Mouse (Mus musculus) urinary bladder, postnatal 0 days (tissue): ENCODE measurements around the gene Rasl10a. TPM values are rescaled to one million over a fixed set of nuclear protein-coding genes. Genes with fewer than 3 reads are reported as not detected.

Experiments used
- microRNA-seq: library from miRNA; unstranded; fragments of <30 nt; microRNA quantifications from one replicate; pipeline ENCODE4, GENCODE M21; 2016
- polyA plus RNA-seq: library from polyadenylated mRNA; unstranded; fragments of >200 nt; fragmentation: Nextera tagmentation; extraction: Ambion mirVana; gene quantifications from 2 replicates; pipeline ENCODE4 v1.2.1, GENCODE M21; 2015

Rasl10a gene
- 1.1 and 1.9 TPM in 2 replicates for polyA plus RNA-seq

DNA sequence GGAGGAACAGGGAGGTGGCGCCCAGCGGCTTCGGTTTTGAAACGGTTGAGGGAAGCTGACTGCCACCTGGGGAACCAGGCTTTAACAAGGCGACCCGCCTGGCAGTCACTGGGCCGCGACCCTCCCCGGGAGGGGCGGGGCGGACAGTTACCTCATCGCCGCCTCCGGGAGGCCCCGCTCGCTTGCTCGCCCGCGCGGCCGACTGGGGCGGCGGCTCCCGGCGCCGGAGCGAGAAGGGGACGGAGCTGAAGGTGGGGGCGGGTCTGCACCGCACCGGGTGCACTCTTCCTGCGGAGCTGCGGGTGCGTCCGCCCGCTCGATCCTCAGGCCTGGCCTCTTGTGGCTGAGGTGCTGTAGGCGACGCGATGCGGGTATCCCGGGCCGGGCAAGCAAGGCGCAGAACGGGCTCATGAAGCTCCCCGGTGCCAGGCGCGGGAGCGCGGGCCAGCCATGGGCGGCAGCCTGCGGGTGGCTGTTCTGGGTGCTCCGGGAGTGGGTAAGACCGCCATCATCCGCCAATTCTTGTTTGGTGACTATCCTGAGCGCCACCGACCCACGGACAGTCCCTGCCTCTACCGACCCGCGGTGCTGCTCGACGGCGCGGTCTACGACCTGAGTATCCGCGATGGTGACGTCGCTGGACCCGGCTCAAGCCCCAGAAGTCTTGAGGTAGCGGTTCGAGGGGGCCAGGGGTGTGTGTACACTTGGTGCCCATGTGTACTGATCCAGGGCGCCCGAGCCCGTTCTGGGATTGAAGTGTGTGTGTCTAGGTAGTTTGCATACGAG, at the start of gene Rasl10a:
Gene Rasl10a (plus strand): TSS at position 273 of the 786 bp plus-strand sequence.

DNA sequence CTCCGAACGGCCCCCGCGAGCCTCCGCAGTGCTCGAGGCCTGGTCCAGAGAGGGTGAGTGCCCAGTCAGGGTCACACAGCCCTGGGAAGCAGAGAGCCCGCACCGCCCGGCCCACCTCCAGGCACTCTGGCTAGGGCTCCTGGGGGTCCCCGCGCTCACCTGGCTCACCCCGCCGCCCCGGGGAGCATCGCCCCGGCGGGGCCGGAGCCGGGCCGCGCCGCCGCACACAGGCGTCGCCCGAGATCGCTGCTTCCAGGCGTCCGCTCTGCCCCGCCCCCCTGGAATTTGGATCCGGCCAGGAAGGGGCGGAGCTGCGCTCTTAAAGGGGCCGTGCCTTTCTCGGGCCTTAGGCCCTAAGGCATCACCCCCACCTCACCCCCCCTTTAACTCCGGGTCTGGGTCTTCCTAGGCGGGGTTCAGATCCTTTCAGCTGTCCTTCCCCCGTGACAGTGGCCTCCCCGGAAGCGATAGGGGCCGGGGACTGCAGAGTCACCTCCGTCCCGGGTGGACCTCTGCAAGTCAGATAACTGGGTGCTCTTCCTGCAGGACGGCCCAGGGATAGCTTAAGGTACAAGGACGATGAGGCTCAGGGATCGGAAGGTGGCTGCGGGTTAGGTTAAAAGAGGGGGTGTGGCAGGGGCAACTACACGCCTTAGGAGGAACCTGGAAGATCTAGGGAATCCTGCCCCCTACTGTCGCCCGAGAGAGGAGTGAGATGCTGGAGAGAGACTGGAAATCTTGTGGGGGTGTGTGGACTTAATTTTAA, 7.3 kb downstream of the Rasl10a start, which contains the start of gene Gas2l1:
Gene Gas2l1 (minus strand): TSS at position 272 of the 766 bp plus-strand sequence.

DNA sequence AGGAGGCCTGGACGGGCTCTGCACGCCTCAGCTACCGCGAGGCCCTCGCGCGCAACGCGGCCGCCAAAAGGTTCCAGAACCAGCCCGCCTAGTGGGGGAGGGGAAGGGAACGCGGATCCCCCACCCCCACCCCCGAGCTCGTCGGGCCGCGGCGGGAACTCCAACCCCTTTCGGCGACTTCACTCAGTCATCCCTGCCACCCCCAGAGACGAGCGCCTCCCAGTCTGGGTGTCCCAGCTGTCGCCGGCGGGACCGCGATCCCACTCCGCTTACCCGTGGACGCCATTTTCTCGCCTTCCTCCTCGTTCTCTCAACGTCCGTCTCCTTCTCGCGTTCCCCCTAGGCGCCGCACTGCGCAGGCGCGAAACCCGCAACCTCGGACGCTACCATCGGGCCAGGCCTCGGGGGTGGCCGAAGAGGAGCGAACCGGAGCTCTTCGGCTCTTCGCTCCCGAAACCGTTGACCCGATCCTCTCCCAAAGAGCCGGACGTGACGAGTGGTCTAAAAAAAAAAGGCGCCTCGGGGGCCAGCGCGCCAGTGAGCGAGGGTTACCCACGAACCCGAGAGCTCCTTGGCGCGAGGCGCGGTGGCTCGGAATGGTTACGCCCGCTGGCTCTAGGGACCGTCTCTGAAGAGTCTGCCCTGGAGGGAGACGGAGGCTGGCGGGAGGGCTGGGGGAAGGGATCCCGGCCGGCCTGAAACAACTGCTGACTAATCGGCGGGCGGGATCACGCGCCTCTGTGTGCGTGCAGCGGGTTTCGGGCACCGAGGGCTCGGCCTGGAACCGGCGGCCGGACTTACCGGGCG, 41.0 kb downstream of the Rasl10a start, which contains the start of the genes Rhbdd3 and Ewsr1:
Gene Rhbdd3 (plus strand): TSS at position 191 of the 807 bp plus-strand sequence.
Gene Ewsr1 (minus strand): TSS at position 531 of the 807 bp plus-strand sequence.

Small RNA genes within 50 kb of the gene (microRNA-seq; reads per million reads assigned to microRNA genes)
- not detected for gene Gm47296

Other genes with a start within 250 kb of the Rasl10a start
- 21.5 and 23.6 TPM in 2 replicates for gene Nf2, start 208.6 kb upstream of the Rasl10a start, polyA plus RNA-seq
- 13.3 and 14.5 TPM in 2 replicates for gene Nipsnap1, start 184.2 kb upstream of the Rasl10a start, polyA plus RNA-seq
- 17.3 and 18.8 TPM in 2 replicates for gene Thoc5, start 162.8 kb upstream of the Rasl10a start, polyA plus RNA-seq
- 0.05 and 0.14 TPM in 2 replicates for gene Nefh, start 110.1 kb upstream of the Rasl10a start, polyA plus RNA-seq
- 35.8 and 37.2 TPM in 2 replicates for gene Ap1b1, start 71.3 kb upstream of the Rasl10a start, polyA plus RNA-seq
- gene Gas2l1, start 7.2 kb downstream of the Rasl10a start, polyA plus RNA-seq: 30.0 and 31.8 TPM in 2 replicates
- gene Rhbdd3, start 40.8 kb downstream of the Rasl10a start, polyA plus RNA-seq: 17.4 and 21.5 TPM in 2 replicates
- 280 and 285 TPM in 2 replicates for gene Ewsr1, start 41.1 kb downstream of the Rasl10a start, polyA plus RNA-seq
- gene Emid1, start 94.1 kb downstream of the Rasl10a start, polyA plus RNA-seq: 35.0 and 40.1 TPM in 2 replicates
- gene Kremen1, start 203.4 kb downstream of the Rasl10a start, polyA plus RNA-seq: 17.9 and 20.2 TPM in 2 replicates